Mouse (Mus musculus) embryonic stem cell, embryonic (primary cell): ENCODE data around the gene Pgs1.

ENCODE experiments used
- CTCF ChIA-PET, 4 experiments: fragments of 300-600 bp in 2 of 4; fragments of 350-600 bp in 2 of 4; sonication (Branson Sonifier 250); formaldehyde crosslinking; loops; one replicate each; lab custom pipeline; 2022; ENCODE audit warnings: inconsistent platforms in 2 of 4; lab: Charles Lee
- POLR2A ChIA-PET, 4 experiments: fragments of 300-600 bp in 2 of 4; fragments of 350-600 bp in 2 of 4; sonication (Branson Sonifier 250); formaldehyde crosslinking; loops; one replicate each; lab custom pipeline; 2022; ENCODE audit warnings: antibody characterized with exemption in 4 of 4, inconsistent platforms in 1 of 4; lab: Charles Lee

The Pgs1 gene

GRCm38 (mm10) chr11:118067588-118067987 lies 81.5 kb downstream of the Pgs1 start:
- CTCF ChIA-PET = interaction anchor here in 2 of 4 experiments (1.0 to 1.4 kb wide), 2 partner anchors 24 kb away, joined by 3 read pairs; no protein-coding TSS in a partner anchor
- POLR2A ChIA-PET = interaction anchor here in 2 of 4 experiments (0.5 to 1.3 kb wide), 2 partner anchors 11 to 26 kb away, joined by 4 to 6 read pairs; no protein-coding TSS in a partner anchor

DNA sequence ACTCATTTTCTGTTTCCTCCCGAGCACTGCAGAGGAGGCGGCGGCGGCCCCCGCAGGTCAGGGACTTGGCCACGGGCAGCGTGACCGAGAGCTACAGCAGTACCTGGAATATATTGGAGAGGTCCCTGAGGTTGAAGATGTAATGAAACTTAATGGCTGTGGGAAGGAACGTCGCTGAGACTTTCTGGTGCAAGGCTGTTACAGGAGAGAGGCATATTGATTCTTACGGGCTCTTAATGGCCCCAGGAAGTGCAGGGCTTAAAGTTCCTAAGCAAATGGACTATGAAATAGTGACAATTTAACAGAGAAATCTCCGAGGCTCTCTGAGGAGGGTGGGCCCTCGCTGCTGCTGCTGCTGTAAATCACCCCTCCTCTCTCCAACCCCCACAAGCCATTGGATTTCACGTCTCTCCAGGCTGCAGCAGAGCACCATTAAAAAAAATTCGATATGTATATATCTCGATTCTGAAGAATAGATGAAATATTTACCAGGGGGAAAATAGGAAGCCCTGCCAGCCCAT lies 82.8 kb downstream of the Pgs1 start:
- ChIA-PET CTCF (interaction anchor here in 1 of 4 experiments (0.6 kb wide), 1 partner anchor 1700 kb away, joined by 3 read pairs; no protein-coding TSS in a partner anchor), POLR2A (interaction anchor here in 1 of 4 experiments (0.6 kb wide), 1 partner anchor 35 kb away, joined by 3 read pairs; no protein-coding TSS in a partner anchor)

- CTCF ChIA-PET = no interaction called here
- POLR2A ChIA-PET = interaction anchor here in 1 of 4 experiments (0.8 kb wide), 1 partner anchor 11 kb away, joined by 3 read pairs; no protein-coding TSS in a partner anchor
These were observed 85.3 kb downstream of the Pgs1 start for GRCm38 (mm10) chr11:118071227-118071912.
